Mouse (Mus musculus) lung, embryonic 14.5 days (tissue): Measurements from ENCODE around the gene Gm7075. TPM values are rescaled to one million over a fixed set of nuclear protein-coding genes. Genes with fewer than 3 reads are reported as not detected.

Experiments used
- ATAC-seq: fragments of 200-750 bp; cut with Nextera tagmentation; 2 replicates; pipeline ENCODE4 v1.8.0; 2017; ENCODE audit warnings: mild to moderate bottlenecking, moderate TSS enrichment, moderate library complexity; ENCODE audit not compliant: insufficient read depth
- DNase-seq: peaks from one replicate; pipeline ENCODE4 v3.0.0-alpha.2; 2015
- H3K27ac ChIP-seq: fragments of 300-500 bp; sonication (generic); 2 replicates; pipeline ENCODE4 v1.5.1; 2014; ENCODE audit warnings: low read depth, mild to moderate bottlenecking, moderate library complexity
- H3K27me3 ChIP-seq: fragments of 300-500 bp; sonication (generic); 2 replicates; pipeline ENCODE4 v1.6.1; 2014; ENCODE audit warnings: low read length, control low read depth; ENCODE audit not compliant: insufficient read depth
- H3K36me3 ChIP-seq: fragments of 300-500 bp; sonication (generic); 2 replicates; pipeline ENCODE4 v1.6.1; 2014; ENCODE audit warnings: control low read depth; ENCODE audit not compliant: insufficient read depth
- H3K4me1 ChIP-seq: fragments of 300-500 bp; sonication (generic); 2 replicates; pipeline ENCODE4 v1.6.1; 2014; ENCODE audit warnings: antibody characterized with exemption, control low read depth; ENCODE audit not compliant: insufficient read depth
- H3K4me2 ChIP-seq: fragments of 300-500 bp; sonication (generic); 2 replicates; pipeline ENCODE4 v1.6.1; 2014; ENCODE audit warnings: mild to moderate bottlenecking
- H3K4me3 ChIP-seq: fragments of 300-500 bp; sonication (generic); 2 replicates; pipeline ENCODE4 v1.5.1; 2014; ENCODE audit warnings: low read depth, low read length
- H3K9ac ChIP-seq: fragments of 300-500 bp; sonication (generic); 2 replicates; pipeline ENCODE4 v1.6.1; 2014
- H3K9me3 ChIP-seq: fragments of 300-500 bp; sonication (generic); 2 replicates; pipeline ENCODE4 v1.6.1; 2016; ENCODE audit warnings: low read depth, low read length, control low read depth
- CTCF ChIP-seq: IDR thresholded peaks from 2 replicates; pipeline ENCODE4 v1.5.1; 2016; ENCODE audit warnings: antibody characterized with exemption, low read depth
- WGBS: fragments of 180-500 bp; shearing (Covaris S2); extraction: QIAGEN DNeasy Blood & Tissue Kit; methylation state at CpG from one replicate; pipeline ENCODE4 v1.1.7; 2014; 5-methylcytosine and 5-hydroxymethylcytosine counted together
- polyA plus RNA-seq: library from polyadenylated mRNA; unstranded; fragments of >200 nt; fragmentation: Nextera tagmentation; extraction: Ambion mirVana; gene quantifications from 2 replicates; pipeline ENCODE4 v1.2.1, GENCODE M21; 2014

Gm7075 gene
- polyA plus RNA-seq, 1 experiment from 2014 or later, result not detected

DNA sequence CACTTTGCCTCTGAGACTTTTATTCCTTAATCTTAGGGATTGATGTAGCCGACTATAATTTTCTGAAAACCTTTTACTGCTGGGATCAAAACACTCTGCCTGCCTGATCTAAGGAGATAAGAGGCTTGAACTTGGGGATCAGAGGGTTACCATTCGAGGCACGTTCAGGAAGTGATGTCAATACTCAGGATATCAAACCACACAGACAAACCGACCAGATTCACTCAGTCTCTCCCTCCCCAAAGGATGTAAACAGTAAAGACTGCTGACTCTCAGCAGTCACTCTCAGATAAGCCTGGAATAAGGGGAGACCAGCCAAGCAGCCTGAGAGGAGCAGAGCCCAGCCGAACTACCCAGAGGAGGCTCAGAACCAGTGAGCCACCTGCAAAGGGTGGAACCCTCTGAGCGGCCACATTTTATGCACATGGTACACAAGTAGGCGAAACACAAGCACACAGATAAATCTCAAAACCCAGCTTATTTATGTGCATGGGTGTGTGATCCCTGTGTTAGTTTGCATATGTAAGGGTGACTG, 18.2 kb upstream of the Gm7075 start:
- H3K27ac ChIP-seq, result no peak overlapping the region
- no peak overlapping the region for H3K9ac ChIP-seq

DNA sequence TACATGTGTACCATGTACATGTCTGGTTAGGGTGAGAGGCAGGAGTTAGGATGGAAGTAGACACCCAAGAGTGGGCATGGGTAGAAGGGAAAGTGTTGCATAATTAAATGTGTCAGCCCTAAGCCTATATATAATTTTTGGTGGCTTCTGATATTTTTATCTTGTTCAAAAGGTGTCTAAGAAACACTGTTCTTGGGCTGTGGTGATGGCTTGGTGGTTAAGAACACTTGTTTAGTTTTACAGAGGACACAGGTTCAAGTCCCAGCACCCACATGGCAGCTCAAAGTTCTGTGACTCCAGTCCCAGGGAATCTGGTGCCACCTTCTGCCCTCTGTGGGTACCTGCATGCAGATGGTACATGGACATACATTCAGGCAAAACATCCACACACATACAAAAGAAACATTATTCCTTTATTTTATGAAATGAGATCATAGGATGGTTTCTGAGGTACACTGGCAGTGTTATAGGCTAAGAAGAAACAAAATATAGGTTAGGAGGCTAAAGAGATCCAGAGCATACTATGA, 17.2 kb upstream of the Gm7075 start:
- DNase-seq, result no peak
- Histone ChIP-seq H3K27me3 (no peaks in the 10 kb centered on the region), H3K27ac (no peak overlapping the region), H3K4me1 (no peaks in the 10 kb centered on the region), H3K36me3 (no peaks in the 10 kb centered on the region), H3K4me2 (no peak overlapping the region), H3K9me3 (no peaks in the 10 kb centered on the region), H3K9ac (no peak overlapping the region), H3K4me3 (no peak overlapping the region)
- no peak for TF ChIP-seq CTCF
- ATAC-seq, result no peak

More for the DNA sequence above, 18.2 kb upstream of the Gm7075 start:
- Histone ChIP-seq H3K36me3 (no peaks in the 10 kb centered on the region), H3K4me1 (no peaks in the 10 kb centered on the region), H3K4me2 (no peak overlapping the region), H3K27me3 (no peaks in the 10 kb centered on the region), H3K4me3 (no peak overlapping the region), H3K9me3 (no peaks in the 10 kb centered on the region)
- no peak for DNase-seq
- TF ChIP-seq CTCF, result no peak
- no peak for ATAC-seq
- 51% methylated on average over 7 of the region's 7 CpGs for WGBS

DNA sequence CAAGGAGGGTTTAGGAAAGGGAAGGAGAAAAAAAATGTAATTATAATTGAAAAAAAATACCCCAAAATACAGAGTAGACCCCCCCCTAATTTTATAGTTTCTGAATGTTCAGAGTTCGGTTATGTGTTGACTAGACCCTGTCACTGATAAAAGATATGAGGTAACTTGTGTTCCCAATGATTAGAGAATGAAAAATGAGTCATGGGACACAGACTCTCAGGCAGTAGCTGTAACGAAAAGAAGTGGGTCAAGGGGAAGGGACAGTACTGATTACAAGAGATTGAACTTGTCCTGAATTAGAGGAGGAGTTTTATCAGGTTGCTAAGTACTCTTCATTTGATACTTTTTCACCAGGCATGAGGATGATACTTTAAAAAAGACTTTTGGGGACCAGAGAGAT, 11.3 kb upstream of the Gm7075 start:
- no peaks in the 10 kb centered on the region for H3K36me3 ChIP-seq

DNA sequence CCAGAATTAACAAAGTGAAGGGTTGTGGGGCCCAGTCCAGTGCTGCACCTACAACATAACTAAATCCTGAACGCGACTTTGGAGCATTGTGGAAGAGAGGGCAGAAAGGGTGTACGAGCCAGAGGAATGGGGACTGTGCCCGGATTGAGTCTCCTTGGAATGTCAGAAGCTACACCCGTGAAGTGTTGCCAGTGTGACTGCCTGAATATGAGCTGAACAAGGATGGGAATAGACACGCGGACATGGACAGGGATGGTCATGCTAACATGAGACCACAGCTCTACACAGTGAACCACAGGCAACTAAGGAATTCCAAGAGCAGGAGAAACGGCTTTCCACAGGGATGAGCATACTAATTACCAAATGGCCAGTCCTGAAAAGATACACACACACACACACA, 10.5 kb upstream of the Gm7075 start:
- Histone ChIP-seq H3K4me1 (no peaks in the 10 kb centered on the region), H3K27me3 (no peaks in the 10 kb centered on the region), H3K4me2 (no peak overlapping the region), H3K9ac (no peak overlapping the region), H3K4me3 (no peak overlapping the region), H3K36me3 (no peaks in the 10 kb centered on the region), H3K9me3 (no peaks in the 10 kb centered on the region), H3K27ac (no peak overlapping the region)
- WGBS, result 88% methylated on average over 8 of the region's 8 CpGs
- DNase-seq (no peak), ATAC-seq (no peak)
- no peak for TF ChIP-seq CTCF

More for the DNA sequence above, 11.3 kb upstream of the Gm7075 start:
- no peak for ATAC-seq
- no peaks in the 10 kb centered on the region for H3K9me3 ChIP-seq
- H3K4me1 ChIP-seq, result no peaks in the 10 kb centered on the region
- no peak for DNase-seq
- H3K27ac ChIP-seq, result no peak overlapping the region
- no peak for TF ChIP-seq CTCF
- WGBS, result 54% methylated on average over 2 of the region's 2 CpGs
- no peak overlapping the region for H3K9ac ChIP-seq
- no peak overlapping the region for H3K4me2 ChIP-seq
- H3K27me3 ChIP-seq, result no peaks in the 10 kb centered on the region
- no peak overlapping the region for H3K4me3 ChIP-seq

DNA sequence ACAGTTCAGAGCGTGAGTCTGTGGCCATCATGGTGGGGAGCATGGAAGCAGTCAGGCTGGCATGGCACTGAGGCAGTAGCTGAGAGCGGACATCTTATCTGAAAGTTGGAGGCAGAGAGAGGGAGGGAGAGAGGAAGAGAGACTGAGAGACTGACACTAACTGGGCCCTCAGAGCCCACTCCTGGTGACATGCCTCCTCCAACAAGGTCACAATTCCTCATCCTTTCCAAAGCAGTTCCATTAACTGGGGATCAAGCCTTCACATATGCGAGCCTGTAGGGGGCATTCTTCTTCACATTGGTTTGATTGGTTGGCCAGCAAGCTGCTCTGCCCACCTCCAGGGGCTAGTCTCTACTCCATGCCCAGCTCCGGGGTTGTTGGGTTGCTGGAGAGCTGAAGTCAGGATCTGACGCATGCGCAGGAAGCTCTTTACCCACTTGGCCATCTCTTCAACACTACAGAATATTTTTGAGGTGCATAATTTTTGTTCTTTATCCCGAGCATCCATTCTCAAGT, 9.7 kb upstream of the Gm7075 start:
- Histone ChIP-seq H3K9ac (no peak overlapping the region), H3K27me3 (no peaks in the 10 kb centered on the region), H3K27ac (no peak overlapping the region), H3K4me3 (no peak overlapping the region), H3K4me2 (no peak overlapping the region), H3K9me3 (no peaks in the 10 kb centered on the region), H3K4me1 (no peaks in the 10 kb centered on the region), H3K36me3 (no peaks in the 10 kb centered on the region)
- WGBS, result 85% methylated on average over 7 of the region's 7 CpGs
- DNase-seq, result no peak
- 0 out of 2 replicates have a peak, but pooled peaks have one; percentile 8 for TF ChIP-seq CTCF
- no peak for ATAC-seq

DNA sequence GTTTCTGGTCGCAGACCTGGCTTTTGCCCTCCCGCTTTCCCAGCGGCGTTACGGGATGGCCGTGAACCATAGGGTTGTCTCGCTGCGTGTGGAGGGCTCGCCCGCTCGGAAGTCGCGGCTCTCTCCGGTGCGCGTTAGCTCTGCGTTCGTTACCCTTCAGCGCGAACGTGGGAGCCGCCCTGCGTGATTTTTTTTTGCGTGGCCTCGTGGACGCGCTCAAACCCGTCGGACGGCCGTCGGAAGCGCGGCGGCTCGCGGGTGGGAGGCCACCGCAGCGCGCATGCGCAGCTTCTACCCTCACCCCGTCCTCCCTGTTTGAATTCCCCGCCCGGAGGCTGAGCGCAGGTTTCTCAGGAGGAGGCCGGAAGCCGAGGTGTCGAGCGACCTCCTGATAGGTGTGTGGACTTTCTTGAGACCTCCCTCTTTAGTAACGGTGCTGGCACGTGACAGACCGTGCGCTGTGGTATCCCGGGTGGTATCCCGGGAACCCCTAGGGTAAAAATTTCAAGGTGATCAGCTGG, 8.3 kb upstream of the Gm7075 start, which contains the start of gene Ctnna3:
Ctnna3 (plus strand) TSS at position 314 of the 521 bp plus-strand sequence.
- H3K4me1 ChIP-seq, result no peaks in the 10 kb centered on the region
- H3K4me2 ChIP-seq, result peak within 1 kb of the TSS; percentile 64
- under 1% methylated on average over 55 of the region's 55 CpGs for WGBS
- H3K36me3 ChIP-seq, result no peaks in the 10 kb centered on the region
- H3K9ac ChIP-seq, result peak within 1 kb of the TSS; percentile 79
- no peak for TF ChIP-seq CTCF
- DNase-seq (peak; percentile 93), ATAC-seq (peak; percentile 92)
- no peaks in the 10 kb centered on the region for H3K27me3 ChIP-seq
- H3K27ac ChIP-seq, result peak within 1 kb of the TSS; percentile 90
- H3K4me3 ChIP-seq, result peak within 1 kb of the TSS; percentile 82
- no peaks in the 10 kb centered on the region for H3K9me3 ChIP-seq

DNA sequence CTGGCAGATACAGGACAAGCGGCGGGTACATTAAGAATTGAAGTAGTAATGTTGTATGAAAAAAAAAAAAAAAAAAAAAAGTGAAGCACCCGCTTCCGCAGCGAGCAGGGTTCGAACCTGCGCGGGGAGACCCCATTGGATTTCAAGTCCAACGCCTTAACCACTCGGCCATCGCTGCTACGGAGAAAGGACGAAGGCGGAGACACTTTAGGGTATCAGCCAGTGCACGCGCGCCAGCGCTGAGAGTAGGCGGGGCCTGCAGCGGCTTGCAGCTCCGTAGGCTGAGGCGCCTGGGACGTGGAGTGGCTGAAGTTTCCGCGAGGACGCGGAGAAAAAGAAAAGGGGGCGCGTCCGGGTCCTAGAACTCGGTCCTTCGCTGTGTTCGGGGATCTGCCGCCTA, 7.8 kb upstream of the Gm7075 start:
- Histone ChIP-seq H3K9ac (peak overlapping the region; percentile 79), H3K9me3 (no peaks in the 10 kb centered on the region), H3K27ac (peak overlapping the region; percentile 90), H3K4me2 (peak overlapping the region; percentile 64), H3K4me3 (peak overlapping the region; percentile 82), H3K4me1 (no peaks in the 10 kb centered on the region), H3K36me3 (no peaks in the 10 kb centered on the region), H3K27me3 (no peaks in the 10 kb centered on the region)
- ATAC-seq (peak; percentile 93), DNase-seq (peak; percentile 98)
- TF ChIP-seq CTCF, result no peak
- WGBS, result under 1% methylated on average over 34 of the region's 34 CpGs
